Mouse (Mus musculus) stomach, postnatal 0 days (tissue): ENCODE data around the gene Slc5a10. TPM values are rescaled to one million over a fixed set of nuclear protein-coding genes. Genes with fewer than 3 reads are reported as not detected.

Source experiments
- ATAC-seq: fragments of 200-750 bp; cut with Nextera tagmentation; 2 replicates; pipeline ENCODE4 v1.8.0; 2017; ENCODE audit not compliant: low FRiP score, low TSS enrichment
- DNase-seq: peaks from one replicate; pipeline ENCODE4 v3.0.0-alpha.2; 2016; ENCODE audit warnings: low spot score
- H3K27ac ChIP-seq: fragments of 300-500 bp; sonication (generic); replicated peaks from 2 replicates; pipeline ENCODE4 v1.5.1; 2014; ENCODE audit warnings: mild to moderate bottlenecking, control low read depth
- H3K27me3 ChIP-seq: fragments of 300-500 bp; sonication (generic); 2 replicates; pipeline ENCODE4 v1.6.1; 2014; ENCODE audit warnings: low read length; ENCODE audit not compliant: control insufficient read depth, insufficient read depth
- H3K36me3 ChIP-seq: fragments of 300-500 bp; sonication (generic); 2 replicates; pipeline ENCODE4 v1.6.1; 2014; ENCODE audit warnings: low read length, mixed read lengths; ENCODE audit not compliant: control insufficient read depth, insufficient read depth
- H3K4me1 ChIP-seq: fragments of 300-500 bp; sonication (generic); replicated peaks from 2 replicates; pipeline ENCODE4 v1.6.1; 2014; ENCODE audit warnings: antibody characterized with exemption; ENCODE audit not compliant: control insufficient read depth, insufficient read depth
- H3K4me2 ChIP-seq: fragments of 300-500 bp; sonication (generic); replicated peaks from 2 replicates; pipeline ENCODE4 v1.6.1; 2014; ENCODE audit warnings: low read depth, mild to moderate bottlenecking, control low read depth, moderate library complexity
- H3K4me3 ChIP-seq: fragments of 300-500 bp; sonication (generic); 2 replicates; pipeline ENCODE4 v1.5.1; 2014; ENCODE audit warnings: low read depth, low read length, control low read depth
- H3K9ac ChIP-seq: fragments of 300-500 bp; sonication (generic); 2 replicates; pipeline ENCODE4 v1.6.1; 2014; ENCODE audit warnings: mild to moderate bottlenecking, low read length, control low read depth, mixed read lengths
- H3K9me3 ChIP-seq: fragments of 300-500 bp; sonication (generic); 2 replicates; pipeline ENCODE4 v1.6.1; 2016; ENCODE audit warnings: low read length; ENCODE audit not compliant: control insufficient read depth
- CTCF ChIP-seq: IDR thresholded peaks from 2 replicates; pipeline ENCODE4 v1.5.1; 2016; ENCODE audit warnings: antibody characterized with exemption, low read depth, mild to moderate bottlenecking, moderate library complexity
- EP300 ChIP-seq: optimal IDR thresholded peaks from 2 replicates; pipeline ENCODE3; 2016; ENCODE audit warnings: antibody characterized with exemption
- WGBS: fragments of 180-500 bp; shearing (Covaris S2); extraction: QIAGEN DNeasy Blood & Tissue Kit; methylation state at CpG from one replicate; pipeline ENCODE4 v1.1.7; 2014; 5-methylcytosine and 5-hydroxymethylcytosine counted together
- polyA plus RNA-seq: library from polyadenylated mRNA; unstranded; fragments of >200 nt; fragmentation: Nextera tagmentation; extraction: Ambion mirVana; gene quantifications from 2 replicates; pipeline ENCODE4 v1.2.1, GENCODE M21; 2015

The Slc5a10 gene
- polyA plus RNA-seq, 1 experiment from 2014 or later: not detected

DNA sequence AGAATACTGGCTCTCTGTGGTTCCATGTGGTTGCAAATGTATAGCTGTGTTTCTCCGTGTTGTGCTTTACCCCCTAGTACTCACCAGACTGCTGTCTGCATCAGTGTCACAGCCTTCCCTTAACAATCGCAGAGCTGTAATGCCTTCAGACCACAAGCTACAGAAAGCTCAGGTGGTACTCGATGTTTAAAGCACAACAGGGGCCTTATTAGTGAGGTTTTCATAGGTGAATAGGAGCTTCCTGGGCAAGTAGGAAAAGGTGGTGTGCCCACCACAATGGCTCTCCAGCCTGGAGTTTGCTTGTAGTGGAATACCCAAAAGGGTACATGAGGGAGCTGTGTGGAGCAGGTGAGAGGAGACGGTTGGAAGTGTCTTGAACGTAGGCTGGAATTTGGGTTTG is 68.4 kb downstream of the Slc5a10 start:
- no peak for ATAC-seq
- no peak overlapping the region for H3K4me2 ChIP-seq
- DNase-seq: no peak
- no peak overlapping the region for H3K27ac ChIP-seq
- no peaks in the 10 kb centered on the region for H3K27me3 ChIP-seq
- no peaks in the 10 kb centered on the region for H3K9me3 ChIP-seq
- H3K4me3 ChIP-seq: no peak overlapping the region
- H3K4me1 ChIP-seq: no peaks in the 10 kb centered on the region
- no peak overlapping the region for H3K9ac ChIP-seq
- TF ChIP-seq EP300: no peak
- TF ChIP-seq CTCF: no peak
- no peaks in the 10 kb centered on the region for H3K36me3 ChIP-seq
- 87% methylated on average over 5 of the region's 5 CpGs for WGBS

DNA sequence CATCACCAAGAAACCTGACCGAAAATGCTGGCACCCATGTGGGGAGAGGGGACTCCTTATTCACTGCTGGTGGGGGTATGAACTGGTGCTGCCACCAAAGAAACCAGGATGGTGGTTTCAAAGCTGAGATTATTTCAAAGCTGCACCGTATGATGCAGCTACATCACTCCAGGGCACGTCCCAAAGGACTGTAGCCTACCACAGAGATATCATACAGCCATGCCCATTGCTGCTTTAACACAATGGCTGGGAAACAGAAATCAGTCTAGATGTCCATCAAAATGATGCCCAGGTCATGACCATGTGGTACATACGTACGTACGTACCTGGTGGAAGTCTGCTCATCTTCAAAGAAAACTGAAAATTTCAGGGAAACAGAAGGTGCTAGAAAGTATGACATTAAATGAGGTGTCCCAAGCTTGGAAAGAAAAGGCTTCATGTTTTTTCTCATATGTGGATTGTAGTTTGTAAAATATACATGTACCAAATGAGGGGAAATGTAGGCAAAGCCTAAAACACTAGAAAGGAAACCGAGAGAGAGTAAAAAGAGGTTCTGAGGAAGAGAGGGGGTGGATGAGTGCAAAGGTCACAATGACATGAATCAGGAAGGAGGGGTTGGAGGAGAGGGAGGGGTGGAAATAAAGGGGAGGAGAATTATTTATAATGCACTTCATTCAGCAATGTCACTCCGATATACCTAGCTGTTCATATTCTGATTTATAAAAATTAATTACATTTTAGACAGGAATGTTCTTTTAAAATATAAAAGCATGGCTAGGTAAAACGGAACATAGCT is 70.0 kb downstream of the Slc5a10 start:
- DNase-seq (no peak), ATAC-seq (no peak)
- no peak for TF ChIP-seq EP300
- TF ChIP-seq CTCF: no peak
- Histone ChIP-seq H3K27me3 (no peaks in the 10 kb centered on the region), H3K9ac (no peak overlapping the region), H3K4me1 (no peaks in the 10 kb centered on the region), H3K4me2 (no peak overlapping the region), H3K4me3 (no peak overlapping the region), H3K27ac (no peak overlapping the region), H3K36me3 (no peaks in the 10 kb centered on the region), H3K9me3 (no peaks in the 10 kb centered on the region)
- 81% methylated on average over 9 of the region's 9 CpGs for WGBS

DNA sequence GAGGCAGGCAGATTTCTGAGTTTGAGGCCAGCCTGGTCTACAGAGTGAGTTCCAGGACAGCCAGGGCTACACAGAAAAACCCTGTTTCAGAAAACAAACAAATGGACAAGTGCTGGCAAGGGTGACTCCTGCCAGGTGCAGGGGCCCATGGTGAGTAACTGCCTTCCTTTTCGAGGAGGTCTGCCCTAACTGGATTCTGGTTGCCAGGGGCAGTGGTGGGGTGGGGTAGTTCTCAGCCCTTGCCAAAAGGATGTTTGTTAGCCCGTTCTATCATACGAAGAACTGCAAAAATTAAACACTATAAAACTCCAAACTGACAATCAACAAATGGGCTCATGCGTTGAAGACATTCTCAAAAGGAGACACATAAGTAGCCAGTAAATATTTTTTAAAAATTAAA is 71.0 kb downstream of the Slc5a10 start:
- no peak for DNase-seq
- H3K9ac ChIP-seq: no peak overlapping the region
- H3K36me3 ChIP-seq: no peaks in the 10 kb centered on the region
- ATAC-seq: no peak
- no peak for TF ChIP-seq EP300
- no peak for TF ChIP-seq CTCF
- 60% methylated on average over 4 of the region's 4 CpGs for WGBS
- H3K9me3 ChIP-seq: no peaks in the 10 kb centered on the region
- H3K27me3 ChIP-seq: no peaks in the 10 kb centered on the region
- H3K4me3 ChIP-seq: no peak overlapping the region
- no peaks in the 10 kb centered on the region for H3K4me1 ChIP-seq
- no peak overlapping the region for H3K27ac ChIP-seq
- H3K4me2 ChIP-seq: no peak overlapping the region

DNA sequence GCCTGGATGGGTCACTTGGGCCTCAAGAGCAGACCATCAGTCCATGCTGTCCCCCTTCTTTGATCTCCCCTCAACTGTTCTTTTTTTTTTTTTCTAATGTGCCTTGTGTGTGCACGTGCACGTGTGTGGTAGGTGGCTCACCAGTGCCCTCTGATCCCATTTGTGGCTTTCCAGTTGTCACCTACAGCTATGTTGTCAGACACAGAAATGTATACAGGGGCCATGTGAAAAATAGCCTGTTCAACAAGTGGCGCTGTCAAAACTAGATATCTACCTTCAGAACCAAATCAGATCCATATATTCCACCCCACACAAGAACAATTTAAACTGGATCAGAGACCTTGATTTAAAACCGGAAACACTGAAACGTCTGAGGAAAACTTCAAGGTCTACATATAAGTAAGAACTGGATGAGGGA is 71.5 kb downstream of the Slc5a10 start:
- H3K27me3 ChIP-seq: no peaks in the 10 kb centered on the region
- no peak overlapping the region for H3K4me3 ChIP-seq
- WGBS: 86% methylated on average over 5 of the region's 5 CpGs
- ATAC-seq (no peak), DNase-seq (no peak)
- no peaks in the 10 kb centered on the region for H3K4me1 ChIP-seq
- no peaks in the 10 kb centered on the region for H3K36me3 ChIP-seq
- TF ChIP-seq EP300 (no peak), CTCF (no peak)
- H3K4me2 ChIP-seq: no peak overlapping the region
- H3K27ac ChIP-seq: no peak overlapping the region
- no peak overlapping the region for H3K9ac ChIP-seq
- no peaks in the 10 kb centered on the region for H3K9me3 ChIP-seq

DNA sequence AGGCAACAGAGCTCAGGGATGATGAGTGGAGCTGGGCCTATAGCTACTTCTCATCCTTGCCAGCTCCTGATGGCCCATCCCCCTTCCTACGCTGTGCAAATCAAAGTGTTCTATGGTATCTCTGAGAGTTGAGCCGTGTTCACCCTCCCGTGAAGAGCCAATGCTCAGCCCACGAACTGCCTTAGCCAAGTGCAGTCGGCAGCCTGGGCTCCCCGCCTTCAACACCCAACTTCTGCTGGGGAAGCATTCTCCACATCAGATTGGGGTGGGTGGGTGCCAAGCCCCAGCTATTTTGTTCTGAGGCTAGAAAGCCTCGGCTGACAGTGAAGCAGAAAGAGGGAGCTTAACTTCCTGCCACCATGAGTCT is 71.9 kb downstream of the Slc5a10 start:
- H3K4me3 ChIP-seq: no peak overlapping the region
- peaks cover under 1% of the 10 kb centered on the region; the same call in 1 of the 2 replicates for H3K4me1 ChIP-seq
- H3K27ac ChIP-seq: no peak overlapping the region
- H3K27me3 ChIP-seq: no peaks in the 10 kb centered on the region
- H3K9ac ChIP-seq: no peak overlapping the region
- H3K36me3 ChIP-seq: no peaks in the 10 kb centered on the region
- no peak for ATAC-seq
- no peak overlapping the region for H3K4me2 ChIP-seq
- DNase-seq: no peak
- 78% methylated on average over 7 of the region's 7 CpGs for WGBS
- TF ChIP-seq CTCF: no peak
- TF ChIP-seq EP300: no peak
- no peaks in the 10 kb centered on the region for H3K9me3 ChIP-seq

DNA sequence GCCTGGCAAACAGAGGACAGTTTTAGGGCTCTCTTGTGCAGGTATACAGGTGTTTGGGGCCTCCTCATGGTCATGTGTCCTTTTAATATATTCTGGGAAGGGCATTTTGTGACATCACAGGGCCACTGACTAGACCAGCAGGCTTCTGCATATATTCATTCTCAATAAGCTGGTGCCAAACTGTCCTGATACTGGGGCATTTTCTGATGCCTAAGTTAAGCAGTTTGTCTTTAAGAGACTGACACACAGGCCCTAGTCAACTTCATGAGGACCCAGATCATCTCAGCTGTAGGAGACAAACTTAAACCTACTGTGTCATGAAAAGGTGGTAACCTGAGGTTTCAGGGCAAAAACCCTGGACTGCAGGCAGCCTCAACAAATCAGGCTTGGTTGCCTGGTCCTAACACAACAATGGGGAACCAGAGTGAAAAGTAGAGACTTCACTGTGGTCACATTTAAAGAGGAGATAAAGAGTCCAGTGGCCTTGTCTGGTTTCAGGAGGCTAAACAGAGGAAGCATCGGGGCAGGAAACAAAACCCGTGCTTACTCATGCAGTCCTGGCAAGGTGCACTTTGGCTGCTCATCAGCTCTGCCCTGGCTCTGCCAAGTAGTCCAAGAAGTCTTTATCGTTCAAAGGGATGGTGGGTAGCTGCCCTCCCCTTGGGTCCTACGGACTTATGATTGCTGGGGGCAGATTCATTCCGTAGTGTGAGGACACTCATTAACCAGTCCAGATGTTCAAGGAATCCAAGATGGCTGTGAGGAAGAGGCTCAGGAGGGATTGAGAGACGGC is 72.5 kb downstream of the Slc5a10 start:
- H3K9ac ChIP-seq: no peak overlapping the region
- H3K4me3 ChIP-seq: no peak overlapping the region
- TF ChIP-seq CTCF: no peak
- TF ChIP-seq EP300: no peak
- H3K27ac ChIP-seq: no peak overlapping the region
- H3K36me3 ChIP-seq: no peaks in the 10 kb centered on the region
- no peak for DNase-seq
- H3K4me2 ChIP-seq: no peak overlapping the region
- H3K4me1 ChIP-seq: peaks cover 3% of the 10 kb centered on the region; the same call in 1 of the 2 replicates
- H3K27me3 ChIP-seq: no peaks in the 10 kb centered on the region
- WGBS: 66% methylated on average over 6 of the region's 6 CpGs
- no peak for ATAC-seq
- no peaks in the 10 kb centered on the region for H3K9me3 ChIP-seq
